Mouse (Mus musculus): ENCODE data around the gene Vmn2r24. TPM values are rescaled to one million over a fixed set of nuclear protein-coding genes. Genes with fewer than 3 reads are reported as not detected.
"Not testable (repeated sequence)": the region's sequence is repeated elsewhere in the genome, so short reads cannot be mapped to it uniquely, and the experiment has no call there.

The Vmn2r24 gene
- polyA plus RNA-seq (2014; fragmentation: Nextera tagmentation; extraction: Ambion mirVana), result not detected in 2 replicates

DNA sequence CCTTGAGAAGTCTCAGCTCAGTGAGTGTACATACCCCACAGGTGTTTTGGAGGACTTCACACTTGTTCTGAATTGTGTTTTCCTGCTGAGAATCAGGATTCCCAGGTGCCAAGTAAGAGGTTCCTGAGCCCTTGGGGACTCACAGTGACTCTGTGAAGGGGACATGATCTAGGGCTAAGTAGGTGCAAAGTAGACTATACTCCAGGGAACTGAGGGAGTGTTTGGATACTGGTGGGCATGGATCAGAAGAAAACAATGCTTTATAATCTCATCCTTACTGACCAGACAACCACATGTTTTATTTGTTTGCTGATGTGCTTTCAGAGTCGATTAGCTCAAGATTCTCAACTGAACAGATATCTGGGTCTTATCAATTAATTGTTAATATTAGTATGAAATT, at the start of gene Vmn2r24:
Gene Vmn2r24, plus strand, starts transcription at position 301 of the 400 bp plus-strand sequence.
- Histone ChIP-seq H3K4me1 (ENCODE audit: control insufficient read depth, insufficient read depth, low read length) (no peaks in the 10 kb centered on the region), H3K9ac (replicated peaks; ENCODE audit: low read depth, low read length) (no peak within 1 kb of the TSS), H3K9me3 (ENCODE audit: control insufficient read depth, low read depth, low read length) (no peaks in the 10 kb centered on the region), H3K4me2 (replicated peaks; ENCODE audit: low read depth, low read length) (no peak within 1 kb of the TSS), H3K36me3 (ENCODE audit: control insufficient read depth, insufficient read depth, low read length) (no peaks in the 10 kb centered on the region), H3K27me3 (ENCODE audit: control insufficient read depth, insufficient read depth, low read length) (no peaks in the 10 kb centered on the region), H3K4me3 (ENCODE audit: low read depth, low read length) (no peak within 1 kb of the TSS), H3K27ac (ENCODE audit: low read length) (no peak within 1 kb of the TSS)
- 67% methylated on average over 1 of the region's 1 CpGs for WGBS
- ATAC-seq (ENCODE audit: insufficient number of reproducible peaks, insufficient read depth, low FRiP score, low read depth), result no peak

DNA sequence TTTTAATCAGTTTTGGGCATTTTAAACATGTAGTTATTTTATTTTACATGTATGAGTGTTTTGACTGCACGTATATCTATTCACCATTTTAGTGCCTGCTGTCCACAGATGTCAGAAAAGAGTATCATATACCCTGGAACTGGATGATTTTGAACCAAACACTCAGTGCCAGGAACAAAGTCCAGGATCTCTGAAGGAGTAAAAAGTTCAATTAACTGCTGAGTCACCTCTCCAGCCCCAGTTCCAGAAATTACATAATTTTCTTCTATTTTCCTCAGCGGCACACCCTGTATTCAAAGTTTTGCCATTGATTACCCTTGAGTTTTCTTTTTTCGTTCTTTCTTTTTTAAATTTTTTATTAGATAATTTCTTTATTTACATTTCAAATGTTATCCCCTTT, 8.6 kb upstream of the Vmn2r24 start:
- no peak overlapping the region for H3K4me2 ChIP-seq (replicated peaks; ENCODE audit: low read depth, low read length)
- H3K4me3 ChIP-seq (ENCODE audit: low read depth, low read length), result no peak overlapping the region
- no peaks in the 10 kb centered on the region for H3K36me3 ChIP-seq (ENCODE audit: control insufficient read depth, insufficient read depth, low read length)
- H3K27me3 ChIP-seq (ENCODE audit: control insufficient read depth, insufficient read depth, low read length), result no peaks in the 10 kb centered on the region
- H3K9ac ChIP-seq (replicated peaks; ENCODE audit: low read depth, low read length), result no peak overlapping the region
- no peak overlapping the region for H3K27ac ChIP-seq (ENCODE audit: low read length)
- no peaks in the 10 kb centered on the region for H3K4me1 ChIP-seq (ENCODE audit: control insufficient read depth, insufficient read depth, low read length)
- H3K9me3 ChIP-seq (ENCODE audit: control insufficient read depth, low read depth, low read length), result no peaks in the 10 kb centered on the region
- no peak for ATAC-seq (ENCODE audit: insufficient number of reproducible peaks, insufficient read depth, low FRiP score, low read depth)
- WGBS, result 88% methylated on average over 3 of the region's 3 CpGs

DNA sequence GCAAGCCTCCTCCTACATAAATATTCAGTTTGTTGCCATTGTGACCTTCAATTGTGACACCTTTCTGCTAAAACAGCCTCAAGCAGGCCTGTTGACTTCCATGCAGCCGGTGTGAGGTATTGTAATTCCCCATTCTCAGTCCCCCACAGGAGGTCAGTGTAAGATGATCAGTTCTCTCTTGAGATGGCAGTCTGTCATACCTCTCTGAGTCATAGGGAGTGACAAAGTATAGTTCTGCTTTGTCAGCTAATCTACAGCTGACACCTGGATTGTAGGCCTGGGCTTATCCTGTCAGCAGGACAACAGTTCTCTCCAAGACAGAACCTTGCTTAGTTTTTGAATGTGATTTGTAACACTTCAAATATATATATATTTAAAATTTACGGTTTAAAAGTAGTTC, 6.2 kb downstream of the Vmn2r24 start:
- Histone ChIP-seq H3K9ac (replicated peaks; ENCODE audit: low read depth, low read length) (no peak overlapping the region), H3K27me3 (ENCODE audit: control insufficient read depth, insufficient read depth, low read length) (no peaks in the 10 kb centered on the region), H3K4me1 (ENCODE audit: control insufficient read depth, insufficient read depth, low read length) (no peaks in the 10 kb centered on the region), H3K9me3 (ENCODE audit: control insufficient read depth, low read depth, low read length) (no peaks in the 10 kb centered on the region), H3K27ac (ENCODE audit: low read length) (no peak overlapping the region), H3K4me2 (replicated peaks; ENCODE audit: low read depth, low read length) (no peak overlapping the region), H3K4me3 (ENCODE audit: low read depth, low read length) (no peak overlapping the region), H3K36me3 (ENCODE audit: control insufficient read depth, insufficient read depth, low read length) (no peaks in the 10 kb centered on the region)
- ATAC-seq (ENCODE audit: insufficient number of reproducible peaks, insufficient read depth, low FRiP score, low read depth), result no peak
- 69% methylated on average over 2 of the region's 2 CpGs for WGBS

DNA sequence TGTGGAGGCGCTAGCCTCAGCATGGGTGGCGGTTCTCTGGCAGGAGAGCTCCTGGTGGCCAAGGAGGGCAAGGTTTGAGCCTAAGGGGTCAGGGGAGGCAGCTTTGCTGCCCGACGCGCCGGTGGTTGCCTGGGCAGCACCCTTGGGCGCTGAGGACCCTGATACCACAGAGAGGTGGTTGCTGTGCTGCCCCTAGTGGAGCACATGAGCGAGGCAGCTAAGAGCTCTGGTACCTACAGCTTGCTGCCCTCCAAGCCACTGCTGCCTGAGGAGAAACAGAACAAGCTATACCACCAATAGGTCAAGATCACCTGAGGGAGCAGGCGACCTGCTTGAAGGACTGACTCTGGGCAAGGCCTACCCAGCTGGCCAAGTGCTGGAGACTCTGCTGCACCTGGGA, 15.1 kb downstream of the Vmn2r24 start:
- H3K4me1 ChIP-seq (ENCODE audit: control insufficient read depth, insufficient read depth, low read length), result no peaks in the 10 kb centered on the region
- no peak for ATAC-seq (ENCODE audit: insufficient number of reproducible peaks, insufficient read depth, low FRiP score, low read depth)
- H3K36me3 ChIP-seq (ENCODE audit: control insufficient read depth, insufficient read depth, low read length), result no peaks in the 10 kb centered on the region
- H3K27ac ChIP-seq (ENCODE audit: low read length), result no peak overlapping the region
- H3K27me3 ChIP-seq (ENCODE audit: control insufficient read depth, insufficient read depth, low read length), result no peaks in the 10 kb centered on the region
- H3K4me2 ChIP-seq (replicated peaks; ENCODE audit: low read depth, low read length), result no peak overlapping the region
- H3K9ac ChIP-seq (replicated peaks; ENCODE audit: low read depth, low read length), result no peak overlapping the region
- H3K9me3 ChIP-seq (ENCODE audit: control insufficient read depth, low read depth, low read length), result no peaks in the 10 kb centered on the region
- no peak overlapping the region for H3K4me3 ChIP-seq (ENCODE audit: low read depth, low read length)
- WGBS, result 31% methylated on average over 9 of the region's 9 CpGs

DNA sequence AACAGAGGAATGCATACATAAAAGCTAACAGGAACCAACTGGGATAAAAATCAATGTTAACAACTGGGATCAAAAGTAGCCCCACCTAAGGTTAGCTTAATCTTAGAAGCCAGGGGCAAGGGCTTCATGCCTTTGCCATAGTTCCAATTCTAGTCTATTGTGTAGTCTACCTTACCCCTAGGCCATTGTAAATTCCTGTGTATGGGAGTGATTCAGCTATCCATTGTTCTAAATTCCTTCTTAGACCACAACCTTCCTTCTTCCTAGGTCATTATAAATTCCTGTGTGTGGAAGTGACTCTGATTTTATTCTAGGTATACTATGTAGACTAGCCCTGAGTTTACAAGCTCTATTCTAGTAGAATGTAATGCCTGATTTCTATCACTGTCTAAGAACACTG, 31.6 kb downstream of the Vmn2r24 start:
- ATAC-seq (ENCODE audit: insufficient number of reproducible peaks, insufficient read depth, low FRiP score, low read depth); H3K27me3 ChIP-seq (ENCODE audit: control insufficient read depth, insufficient read depth, low read length); H3K4me1 ChIP-seq (ENCODE audit: control insufficient read depth, insufficient read depth, low read length); H3K36me3 ChIP-seq (ENCODE audit: control insufficient read depth, insufficient read depth, low read length); H3K27ac ChIP-seq (ENCODE audit: low read length); H3K4me2 ChIP-seq (replicated peaks; ENCODE audit: low read depth, low read length); H3K9me3 ChIP-seq (ENCODE audit: control insufficient read depth, low read depth, low read length); H3K9ac ChIP-seq (replicated peaks; ENCODE audit: low read depth, low read length); H3K4me3 ChIP-seq (ENCODE audit: low read depth, low read length): not testable (repeated sequence)

DNA sequence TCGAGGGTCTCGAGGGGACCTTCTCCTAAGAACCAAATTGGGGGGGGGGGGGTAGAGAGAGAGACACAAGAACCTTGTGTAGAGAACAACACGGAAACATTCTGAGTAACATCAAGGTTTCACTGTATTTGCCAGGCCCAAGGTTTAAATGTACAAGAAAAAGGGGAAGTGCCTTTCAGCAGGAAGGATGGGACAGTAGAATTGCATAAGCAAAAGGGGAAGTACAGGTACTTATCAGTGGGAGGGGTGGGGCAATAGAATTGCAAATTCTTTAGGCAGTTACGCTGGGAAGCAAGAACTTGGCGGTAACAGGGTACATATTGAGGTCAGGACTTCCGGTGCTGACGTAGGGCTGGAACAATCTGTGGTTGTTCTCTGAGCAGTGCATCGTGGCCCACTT, 41.3 kb downstream of the Vmn2r24 start:
- 79% methylated on average over 8 of the region's 8 CpGs for WGBS
- H3K9ac ChIP-seq (replicated peaks; ENCODE audit: low read depth, low read length), result no peak overlapping the region
- no peaks in the 10 kb centered on the region for H3K36me3 ChIP-seq (ENCODE audit: control insufficient read depth, insufficient read depth, low read length)
- no peaks in the 10 kb centered on the region for H3K4me1 ChIP-seq (ENCODE audit: control insufficient read depth, insufficient read depth, low read length)
- H3K9me3 ChIP-seq (ENCODE audit: control insufficient read depth, low read depth, low read length), result no peaks in the 10 kb centered on the region
- H3K4me2 ChIP-seq (replicated peaks; ENCODE audit: low read depth, low read length), result no peak overlapping the region
- no peaks in the 10 kb centered on the region for H3K27me3 ChIP-seq (ENCODE audit: control insufficient read depth, insufficient read depth, low read length)
- H3K4me3 ChIP-seq (ENCODE audit: low read depth, low read length), result no peak overlapping the region
- no peak overlapping the region for H3K27ac ChIP-seq (ENCODE audit: low read length)
- ATAC-seq (ENCODE audit: insufficient number of reproducible peaks, insufficient read depth, low FRiP score, low read depth), result no peak

DNA sequence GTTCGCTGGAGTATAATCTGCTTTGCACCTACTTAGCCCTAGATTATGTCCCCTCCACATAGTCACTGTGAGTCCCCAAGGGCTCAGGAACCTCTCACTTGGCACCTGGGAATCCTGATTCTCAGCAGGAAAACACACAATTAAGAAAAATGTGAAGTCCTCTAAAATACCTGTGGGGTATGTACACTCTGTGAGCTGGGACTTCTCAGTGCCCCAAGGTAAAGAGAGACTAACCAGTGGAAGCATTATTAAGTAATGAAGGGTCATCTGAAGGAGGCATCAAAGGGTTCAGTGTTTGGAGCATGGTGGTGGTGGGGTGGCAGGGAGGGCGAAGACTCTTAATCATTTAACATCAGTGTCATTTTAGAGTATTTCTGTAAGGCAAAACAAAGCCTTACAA, 74.7 kb downstream of the Vmn2r24 start, which contains the start of gene Vmn2r25:
Gene Vmn2r25, minus strand, starts transcription at position 101 of the 400 bp plus-strand sequence.
- ATAC-seq (ENCODE audit: insufficient number of reproducible peaks, insufficient read depth, low FRiP score, low read depth); H3K27ac ChIP-seq (ENCODE audit: low read length); H3K9me3 ChIP-seq (ENCODE audit: control insufficient read depth, low read depth, low read length); H3K4me2 ChIP-seq (replicated peaks; ENCODE audit: low read depth, low read length); H3K27me3 ChIP-seq (ENCODE audit: control insufficient read depth, insufficient read depth, low read length); H3K4me3 ChIP-seq (ENCODE audit: low read depth, low read length); H3K4me1 ChIP-seq (ENCODE audit: control insufficient read depth, insufficient read depth, low read length); H3K36me3 ChIP-seq (ENCODE audit: control insufficient read depth, insufficient read depth, low read length); H3K9ac ChIP-seq (replicated peaks; ENCODE audit: low read depth, low read length): not testable (repeated sequence)
- 59% methylated on average over 2 of the region's 2 CpGs for WGBS

Other genes starting within 250 kb of the Vmn2r24 start
- gene Vmn2r21, start 245.5 kb upstream of the Vmn2r24 start, polyA plus RNA-seq (2014; fragmentation: Nextera tagmentation; extraction: Ambion mirVana), result not detected in 2 replicates
- gene Vmn2r22, start 128.2 kb upstream of the Vmn2r24 start, polyA plus RNA-seq (2014; fragmentation: Nextera tagmentation; extraction: Ambion mirVana), result not detected in 2 replicates
- not detected in 2 replicates for gene Vmn2r23, start 76.2 kb upstream of the Vmn2r24 start, polyA plus RNA-seq (2014; fragmentation: Nextera tagmentation; extraction: Ambion mirVana)
- gene Vmn2r25, start 74.6 kb downstream of the Vmn2r24 start, polyA plus RNA-seq (2014; fragmentation: Nextera tagmentation; extraction: Ambion mirVana), result not detected in 2 replicates
- not detected in 2 replicates for gene Vmn2r26, start 245.7 kb downstream of the Vmn2r24 start, polyA plus RNA-seq (2014; fragmentation: Nextera tagmentation; extraction: Ambion mirVana)